Mouse (Mus musculus): ENCODE data around the gene Cdc25b.

The Cdc25b gene

GRCm38 (mm10) chr2:131232558-131232957 lies 45.8 kb downstream of the Cdc25b start:
- no peak for DNase-seq

GRCm38 (mm10) chr2:131233307-131234126 lies 46.8 kb downstream of the Cdc25b start, which contains the start of gene Mavs:
Gene Mavs, plus strand, starts transcription at chr2:131234063.
- DNase-seq, result peak; percentile 92 to 97

- DNase-seq, result no peak
Measured at GRCm38 (mm10) chr2:131234127-131234650, 47.4 kb downstream of the Cdc25b start.

- DNase-seq, result no peak
Measured at GRCm38 (mm10) chr2:131234970-131235635, 48.4 kb downstream of the Cdc25b start.

- no peak for DNase-seq
Measured at GRCm38 (mm10) chr2:131242180-131242579, 55.4 kb downstream of the Cdc25b start.

- no peak for DNase-seq
Measured at GRCm38 (mm10) chr2:131242929-131243328, 56.2 kb downstream of the Cdc25b start.
